Mouse (Mus musculus): ENCODE results near the gene Ces3b. TPM values are rescaled to one million over a fixed set of nuclear protein-coding genes. Genes with fewer than 3 reads are reported as not detected.

Gene Ces3b
- total RNA-seq (2012; rRNA removed) (not detected in 2 replicates), polyA plus RNA-seq (2012; ENCODE audit: insufficient read depth in 1 of 2, insufficient read length in 2 of 2, low read depth in 1 of 2, low replicate concordance in 2 of 2, missing spikeins in 1 of 2) (not detected)

DNA sequence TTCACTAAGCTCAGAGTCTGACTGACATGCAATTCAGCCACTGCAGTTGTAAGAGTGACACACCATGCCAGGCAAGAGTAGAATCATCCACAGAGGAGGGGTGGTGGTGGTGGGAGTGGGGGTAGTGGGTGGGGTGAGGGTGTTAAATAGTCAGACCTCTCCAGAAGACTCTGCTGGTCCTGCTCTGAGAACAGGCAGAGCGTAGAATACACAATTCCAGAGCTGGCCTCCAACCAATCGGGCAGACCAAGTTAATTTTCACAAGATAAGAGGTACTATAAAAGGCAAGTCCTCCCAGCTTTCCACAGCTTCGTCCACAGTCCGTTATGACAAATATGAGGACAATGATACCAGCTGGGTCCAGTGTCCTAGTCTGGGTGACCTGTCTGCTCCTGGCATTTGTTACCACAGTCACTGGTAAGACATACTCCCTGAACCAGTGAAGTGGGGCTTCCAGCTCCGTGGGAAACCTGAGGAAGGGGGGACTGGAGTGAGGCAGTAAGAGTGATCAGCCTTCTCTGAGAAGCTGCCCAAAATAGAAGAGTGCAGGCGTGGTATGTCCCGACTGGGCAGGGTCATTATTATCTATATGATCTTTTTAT, at the start of gene Ces3b:
Gene Ces3b, plus strand, starts transcription at position 305 of the 602 bp plus-strand sequence.
- H3K9me3 ChIP-seq (replicated peaks; ENCODE audit: insufficient read depth, low read length), result no peaks in the 10 kb centered on the region

DNA sequence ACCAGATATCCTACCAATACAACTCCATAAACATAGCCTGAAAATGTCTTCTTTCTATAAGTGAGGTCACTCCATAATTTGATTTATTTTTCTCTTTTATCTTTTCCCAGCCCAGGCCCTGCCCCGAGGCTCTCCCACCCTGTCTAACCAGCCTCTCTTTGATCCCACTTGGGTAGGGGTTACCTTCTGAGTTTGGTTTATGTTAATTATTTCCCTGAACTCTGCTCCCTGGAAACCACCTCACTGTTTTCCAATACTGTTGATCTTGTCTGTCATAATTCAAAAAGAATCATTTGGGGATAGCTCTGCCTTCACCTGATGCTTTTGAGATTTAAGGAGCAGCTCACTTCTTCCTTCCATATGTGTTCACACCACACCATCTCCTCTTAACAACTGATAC, 40.0 kb upstream of the Ces3b start:
- Histone ChIP-seq H3K36me3 (ENCODE audit: control insufficient read depth in 1 of 2, insufficient read depth in 2 of 2, low read length in 2 of 2) (no peaks in the 10 kb centered on the region), H3K27me3 (ENCODE audit: control insufficient read depth in 1 of 2, insufficient read depth in 2 of 2, low read length in 2 of 2) (peaks cover under 1 to 2% of the 10 kb centered on the region in 2 experiments), H3K79me2 (ENCODE audit: control insufficient read depth, insufficient read depth, low read length, poor library complexity) (no peaks in the 10 kb centered on the region), H3K4me1 (ENCODE audit: control insufficient read depth in 1 of 2, insufficient read depth in 2 of 2, low read length in 2 of 2) (no peaks in the 10 kb centered on the region), H3K27ac (ENCODE audit: control insufficient read depth, low read depth, low read length) (no peak overlapping the region), H3K9ac (ENCODE audit: control insufficient read depth, low read depth, low read length, poor library complexity, severe bottlenecking) (no peak overlapping the region), H3K4me3 (ENCODE audit: control insufficient read depth in 1 of 2, insufficient read depth in 1 of 2, low read depth in 2 of 2, low read length in 2 of 2) (no peak overlapping the region), H3K9me3 (replicated peaks; ENCODE audit: insufficient read depth, low read length) (no peaks in the 10 kb centered on the region)
- TF ChIP-seq TAL1 (IDR thresholded peaks at IDR 0.05; ENCODE audit: low read length) (no peak), USF1 (IDR thresholded peaks at IDR 0.05; ENCODE audit: low read depth, low read length) (no peak), RAD21 (IDR thresholded peaks at IDR 0.05; ENCODE audit: low read depth, low read length) (no peak), NELFE (IDR thresholded peaks at IDR 0.05; ENCODE audit: low read depth, low read length) (no peak), POLR2A (IDR thresholded peaks at IDR 0.05; ENCODE audit: control insufficient read depth in 1 of 2, insufficient read depth in 1 of 2, low read depth in 1 of 2, low read length in 2 of 2, poor library complexity in 1 of 2) (no peak), MEF2A (IDR thresholded peaks at IDR 0.05; ENCODE audit: extremely low read depth, insufficient replicate concordance, low read depth, low read length, poor library complexity, severe bottlenecking) (no peak), MYC (IDR thresholded peaks at IDR 0.05; ENCODE audit: low read depth, low read length) (no peak), HCFC1 (IDR thresholded peaks at IDR 0.05; ENCODE audit: low read depth, low read length) (no peak), POLR2AphosphoS5 (IDR thresholded peaks at IDR 0.05; ENCODE audit: borderline replicate concordance, low read depth, low read length) (no peak), ELF1 (IDR thresholded peaks at IDR 0.05; ENCODE audit: low read depth, low read length) (no peak)
- no peak for DNase-seq (ENCODE audit: low read depth, low spot score)

More for the DNA sequence above, at the start of gene Ces3b:
- TF ChIP-seq TAL1 (IDR thresholded peaks at IDR 0.05; ENCODE audit: low read length) (no peak), MXI1 (IDR thresholded peaks at IDR 0.05; ENCODE audit: low read depth, low read length) (no peak), NRF1 (IDR thresholded peaks at IDR 0.05; ENCODE audit: insufficient read depth, low read depth, low read length, poor library complexity, severe bottlenecking) (no peak), ELF1 (IDR thresholded peaks at IDR 0.05; ENCODE audit: low read depth, low read length) (no peak), KAT2A (conservative IDR thresholded peaks at IDR 0.05; ENCODE audit: low read depth, low read length) (no peak), ZC3H11A (IDR thresholded peaks at IDR 0.05; ENCODE audit: low read depth, low read length) (no peak), HCFC1 (IDR thresholded peaks at IDR 0.05; ENCODE audit: low read depth, low read length) (no peak), ZMIZ1 (IDR thresholded peaks at IDR 0.05; ENCODE audit: low read depth, low read length) (no peak), USF1 (IDR thresholded peaks at IDR 0.05; ENCODE audit: low read depth, low read length) (no peak), JUND (IDR thresholded peaks at IDR 0.05; ENCODE audit: low read depth, low read length) (no peak), EP300 (IDR thresholded peaks at IDR 0.05; ENCODE audit: low read depth in 1 of 2, low read length in 2 of 2) (no peak)
- H3K27me3 ChIP-seq (ENCODE audit: control insufficient read depth in 1 of 2, insufficient read depth in 2 of 2, low read length in 2 of 2), result peaks cover 8 to 9% of the 10 kb centered on the region in 2 experiments; a peak in 3 of 4 replicates
- no peaks in the 10 kb centered on the region for H3K4me1 ChIP-seq (ENCODE audit: control insufficient read depth in 1 of 2, insufficient read depth in 2 of 2, low read length in 2 of 2)
- no peak within 1 kb of the TSS for H3K27ac ChIP-seq (ENCODE audit: control insufficient read depth, low read depth, low read length)
- no peaks in the 10 kb centered on the region for H3K36me3 ChIP-seq (ENCODE audit: control insufficient read depth in 1 of 2, insufficient read depth in 2 of 2, low read length in 2 of 2)
- no peak for DNase-seq (ENCODE audit: low read depth, low spot score)
- H3K4me3 ChIP-seq (ENCODE audit: control insufficient read depth in 1 of 2, insufficient read depth in 1 of 2, low read depth in 2 of 2, low read length in 2 of 2), result no peak within 1 kb of the TSS
- no peak within 1 kb of the TSS for H3K9ac ChIP-seq (ENCODE audit: control insufficient read depth, low read depth, low read length, poor library complexity, severe bottlenecking)
- no peaks in the 10 kb centered on the region for H3K79me2 ChIP-seq (ENCODE audit: control insufficient read depth, insufficient read depth, low read length, poor library complexity)

Data from MEL (cell line).